Mouse (Mus musculus) urinary bladder, adult 18-20 months (tissue): ENCODE measurements around the gene Polr1c.
A peak's percentile ranks its signal among the peaks of the same experiment; 100 is the strongest.

Source experiments
- DNase-seq, 2 experiments: peaks; one replicate each; pipeline ENCODE4 v3.0.0; 2022; ENCODE audit warnings: low spot score in 2 of 2, mixed read lengths in 2 of 2

Gene Polr1c

GRCm38 (mm10) chr17:46221601-46222000, 26.3 kb downstream of the Polr1c start:
- no peak for DNase-seq

- no peak for DNase-seq
Measured at GRCm38 (mm10) chr17:46210550-46210949, 37.3 kb downstream of the Polr1c start.

- no peak for DNase-seq
Measured at GRCm38 (mm10) chr17:46206676-46207075, 41.2 kb downstream of the Polr1c start.

GRCm38 (mm10) chr17:46203078-46203477, 44.8 kb downstream of the Polr1c start:
- peak in 1 of 2 experiments; percentile 5 for DNase-seq

- peak; percentile 87 to 89 for DNase-seq
Measured at GRCm38 (mm10) chr17:46202421-46203071, 45.3 kb downstream of the Polr1c start, which contains the start of the genes Polh and Xpo5. Gene Polh (minus strand): TSS chr17:46202645. Gene Xpo5 (plus strand): TSS chr17:46202782.

- no peak for DNase-seq
Measured at GRCm38 (mm10) chr17:46201151-46201550, 46.7 kb downstream of the Polr1c start.
